Mouse (Mus musculus): ENCODE measurements around the gene Kcnk7. TPM values are rescaled to one million over a fixed set of nuclear protein-coding genes. Genes with fewer than 3 reads are reported as not detected.

Kcnk7 gene
- polyA plus RNA-seq (2012; rRNA removed): 5.6 and 9.1 TPM in 2 replicates

DNA sequence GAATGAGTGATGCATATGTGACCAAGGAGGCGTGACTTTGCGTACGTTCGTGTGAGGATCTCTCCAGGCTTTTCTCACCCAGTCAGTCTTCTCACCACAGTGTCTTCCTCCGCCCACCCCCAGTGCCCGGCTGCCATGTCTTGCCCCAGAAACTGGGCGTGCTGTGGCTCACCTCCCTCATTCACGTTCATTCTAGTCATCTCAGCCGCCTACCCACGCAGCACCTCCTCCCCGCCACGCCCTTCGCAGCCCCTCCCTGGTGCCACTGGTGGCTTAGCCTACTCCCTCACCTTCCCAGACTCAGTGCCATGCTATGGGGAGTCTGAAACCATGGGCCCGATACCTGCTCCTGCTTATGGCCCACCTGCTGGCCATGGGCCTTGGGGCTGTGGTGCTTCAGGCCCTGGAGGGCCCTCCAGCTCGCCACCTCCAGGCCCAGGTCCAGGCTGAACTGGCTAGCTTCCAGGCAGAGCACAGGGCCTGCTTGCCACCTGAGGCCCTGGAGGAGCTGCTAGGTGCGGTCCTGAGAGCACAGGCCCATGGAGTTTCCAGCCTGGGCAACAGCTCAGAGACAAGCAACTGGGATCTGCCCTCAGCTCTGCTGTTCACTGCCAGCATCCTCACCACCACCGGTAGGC lies at the start of gene Kcnk7:
Gene Kcnk7, plus strand, starts transcription at position 205 of the 638 bp plus-strand sequence.

DNA sequence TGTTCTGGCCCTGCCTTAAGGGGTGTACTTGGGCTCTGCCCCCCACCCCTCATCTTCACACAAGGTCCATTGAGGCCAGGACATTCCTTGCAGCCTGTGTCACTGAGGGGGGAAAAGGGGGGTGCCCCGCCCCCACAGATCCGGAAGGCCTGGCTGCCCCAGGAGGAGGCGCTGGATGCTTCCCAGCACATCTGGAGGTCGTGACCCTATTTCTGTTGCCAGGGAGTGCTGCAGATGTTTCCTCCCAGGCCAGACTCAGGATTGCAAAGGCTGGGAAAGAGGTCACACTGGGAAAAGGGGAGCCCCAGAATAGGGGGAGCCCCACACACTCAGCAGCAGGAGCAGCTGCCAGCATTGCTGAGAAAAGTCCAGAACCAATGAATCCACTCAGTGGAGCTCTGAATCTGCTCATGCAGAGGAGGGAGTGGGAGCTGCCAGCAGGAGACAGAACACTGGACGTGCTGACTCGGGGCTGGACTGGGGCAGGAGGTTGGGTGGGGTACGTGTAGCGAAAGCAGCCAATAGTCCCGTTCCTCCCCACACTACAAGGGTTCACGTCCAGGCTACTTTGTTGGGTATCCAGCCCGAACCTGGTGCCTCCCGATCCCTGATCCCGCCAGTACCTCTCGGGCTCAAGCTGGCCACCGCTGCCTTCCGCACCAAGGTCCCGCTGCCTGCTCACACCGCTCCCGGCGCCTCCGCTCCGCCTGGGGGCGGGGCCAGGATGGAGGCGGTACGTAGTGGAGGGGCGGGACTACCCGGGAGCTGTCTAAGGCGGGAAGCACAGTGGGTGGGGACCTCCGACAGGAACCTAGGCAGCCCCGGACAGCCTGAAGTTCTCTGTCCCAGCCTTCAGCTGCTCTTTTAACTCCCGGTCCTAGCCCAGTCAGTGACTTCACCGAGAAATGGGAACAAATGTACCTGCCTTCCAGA lies 40.9 kb upstream of the Kcnk7 start, which contains the start of gene Sipa1:
Gene Sipa1, minus strand, starts transcription at position 727 of the 933 bp plus-strand sequence.

DNA sequence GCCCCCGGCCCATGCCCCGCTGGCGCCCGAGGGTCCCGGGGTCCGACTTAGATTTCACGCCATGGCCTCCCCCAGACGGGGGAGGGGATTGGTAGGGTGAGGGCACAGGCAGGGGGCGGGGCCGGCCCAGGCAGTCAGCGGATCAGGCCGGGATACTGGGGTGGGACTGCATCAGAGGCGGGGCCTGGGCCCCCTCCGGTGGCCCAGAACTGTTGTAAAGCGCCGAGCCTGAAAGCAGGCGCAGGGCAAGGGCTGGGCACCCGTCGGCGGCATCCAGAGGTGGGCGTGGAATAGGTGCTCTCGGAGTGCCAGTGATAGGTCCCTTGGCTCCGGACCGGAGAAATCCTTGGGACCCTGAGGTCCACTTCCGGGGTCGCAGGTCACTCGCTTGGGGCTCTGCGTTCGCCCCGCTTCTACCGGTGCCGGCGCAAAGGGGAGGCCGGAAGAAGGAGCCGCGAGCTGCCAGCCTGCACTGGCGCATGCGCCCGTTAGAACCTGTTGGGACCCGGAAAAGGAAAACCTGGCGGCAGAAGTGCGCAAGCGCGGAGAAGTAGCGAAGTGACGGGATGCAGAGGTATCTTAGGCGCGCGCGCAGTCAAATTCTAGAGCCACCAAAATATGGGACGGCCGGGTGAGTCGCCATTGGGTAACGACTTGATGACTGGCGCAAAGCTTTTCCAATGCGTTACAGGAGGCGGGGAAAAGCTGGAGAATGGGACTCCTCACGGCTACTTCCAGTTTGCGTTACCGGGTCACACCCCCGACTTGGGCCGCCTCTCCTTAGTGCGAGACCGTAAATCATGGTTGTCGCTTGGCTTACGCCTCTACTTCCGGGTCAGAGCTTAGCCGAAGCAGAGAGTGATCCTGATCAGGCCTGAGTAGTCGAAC lies 15.7 kb upstream of the Kcnk7 start, which contains the start of the genes Map3k11 and Pcnx3:
Gene Map3k11, plus strand, starts transcription at position 543 of the 888 bp plus-strand sequence.
Gene Pcnx3, minus strand, starts transcription at position 709 of the 888 bp plus-strand sequence.

DNA sequence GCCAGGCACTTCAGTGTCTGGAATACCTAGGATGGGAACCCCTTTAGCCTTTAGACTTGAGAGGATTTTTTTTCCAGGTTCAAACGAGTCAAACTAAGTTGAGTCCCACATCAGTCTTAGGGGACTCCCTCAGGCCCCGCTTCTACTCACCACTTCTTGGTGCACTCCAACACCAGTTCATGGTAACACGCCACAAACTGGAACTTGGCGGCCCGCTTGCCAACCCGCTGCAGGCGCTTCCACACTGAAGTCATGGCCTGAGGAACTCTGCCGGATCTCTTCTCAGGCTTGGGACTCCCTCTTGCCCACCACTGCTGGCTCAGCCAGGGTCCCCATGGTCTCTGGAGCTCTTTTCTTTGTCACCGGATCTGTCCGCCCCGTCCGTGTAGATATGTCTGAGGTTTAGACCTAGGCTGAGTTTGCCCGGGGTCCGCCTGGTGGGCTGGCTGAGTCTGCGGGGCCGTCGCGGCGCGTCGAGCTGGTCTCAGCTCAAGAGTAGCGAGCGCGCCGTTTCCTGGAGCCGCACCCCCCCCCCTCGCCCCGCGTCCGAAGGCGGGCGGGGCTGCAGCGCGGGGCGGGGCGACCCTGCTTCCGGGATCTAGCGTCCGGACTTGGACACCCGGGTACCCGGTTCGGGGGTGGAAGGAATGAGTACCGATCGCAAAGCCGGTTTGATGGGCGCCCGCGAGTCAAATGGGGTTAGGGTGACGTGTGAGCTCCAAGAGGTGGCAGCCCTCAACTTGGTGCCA lies 21.8 kb downstream of the Kcnk7 start, which contains the start of gene Ehbp1l1:
Gene Ehbp1l1, minus strand, starts transcription at position 551 of the 749 bp plus-strand sequence.

DNA sequence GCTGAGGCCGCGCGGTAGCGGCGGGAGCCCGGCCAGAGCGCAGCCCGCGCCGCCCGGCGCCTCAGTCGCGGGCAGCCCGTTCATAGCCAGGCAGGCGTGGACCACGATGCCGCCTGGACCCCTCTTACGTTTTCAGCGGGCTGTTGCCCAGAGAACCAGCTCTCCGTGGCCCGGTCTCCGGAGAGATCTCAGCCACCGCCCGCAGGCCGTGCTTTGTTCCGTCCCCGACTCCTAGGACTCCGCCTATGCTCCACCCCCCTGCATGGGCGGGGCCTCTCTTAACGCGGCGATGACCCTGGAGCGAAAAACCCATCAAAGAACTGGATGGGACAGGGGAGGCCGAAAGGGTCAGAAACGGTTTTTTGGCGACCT lies 25.3 kb downstream of the Kcnk7 start, which contains the start of gene Fam89b:
Gene Fam89b, minus strand, starts transcription at position 210 of the 372 bp plus-strand sequence.

DNA sequence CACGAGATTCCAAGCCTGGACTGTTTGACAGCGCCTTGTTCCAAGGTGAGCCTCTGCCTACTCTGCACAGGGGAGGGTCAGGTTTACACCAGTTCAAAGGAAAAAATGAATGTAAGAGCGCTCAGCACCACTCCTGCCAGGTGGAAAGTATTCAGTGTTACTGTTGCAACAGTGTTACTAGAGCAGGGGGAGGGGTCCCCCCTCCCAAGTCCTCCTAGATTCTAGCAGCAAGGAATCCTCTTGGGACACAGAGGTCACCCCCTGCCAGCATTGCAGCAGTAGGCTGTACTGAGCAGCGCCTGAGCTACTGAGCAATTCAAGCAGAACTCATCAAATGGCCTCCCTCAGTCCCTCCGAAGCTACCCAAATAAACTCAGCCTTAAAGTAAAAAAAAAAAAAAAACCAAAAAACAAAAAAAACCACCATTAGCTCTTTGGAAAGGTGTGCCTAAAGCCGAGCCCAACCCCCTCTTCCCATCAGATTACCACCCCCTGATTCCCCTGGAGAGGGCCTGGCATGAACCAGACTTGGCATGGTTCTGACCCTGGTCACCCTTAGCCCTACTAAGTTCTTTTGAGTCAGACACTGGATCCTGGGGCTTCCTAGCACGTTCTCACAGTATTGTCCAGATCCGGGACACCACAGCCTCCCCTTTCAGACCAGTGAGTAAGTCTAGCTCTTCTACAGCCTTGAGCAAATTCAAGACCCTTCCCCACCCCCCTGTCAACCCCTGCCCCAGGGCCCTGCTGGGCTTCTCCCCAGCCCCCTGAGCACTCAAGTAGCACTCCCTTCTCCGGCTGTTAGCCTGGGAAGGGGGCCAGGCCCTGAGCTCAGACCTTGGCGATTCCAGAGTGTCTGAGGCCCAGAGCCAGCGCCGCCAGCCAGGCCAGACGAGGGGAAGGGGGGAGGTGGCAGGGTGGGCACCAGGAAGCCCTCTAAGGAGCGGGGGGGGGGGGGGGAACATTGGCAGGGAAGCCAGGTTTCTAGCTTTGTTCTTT lies 36.5 kb downstream of the Kcnk7 start, which contains the start of gene Ltbp3:
Gene Ltbp3, plus strand, starts transcription at position 585 of the 998 bp plus-strand sequence.

Other genes with a start within 250 kb of the Kcnk7 start
- 4.7 and 7.0 TPM in 2 replicates for gene Ccdc85b, start 246.5 kb upstream of the Kcnk7 start, polyA plus RNA-seq (2012; rRNA removed)
- 58.0 and 59.2 TPM in 2 replicates for gene Fibp, start 243.8 kb upstream of the Kcnk7 start, polyA plus RNA-seq (2012; rRNA removed)
- gene Ctsw, start 235.9 kb upstream of the Kcnk7 start, polyA plus RNA-seq (2012; rRNA removed): 0.39 and 0.48 TPM in 2 replicates
- 42.2 and 56.1 TPM in 2 replicates for gene Efemp2, start 230.4 kb upstream of the Kcnk7 start, polyA plus RNA-seq (2012; rRNA removed)
- gene Mus81, start 216.0 kb upstream of the Kcnk7 start, polyA plus RNA-seq (2012; rRNA removed): 23.4 and 28.0 TPM in 2 replicates
- gene Cfl1, start 213.9 kb upstream of the Kcnk7 start, polyA plus RNA-seq (2012; rRNA removed): 163 and 181 TPM in 2 replicates
- gene 1700020D05Rik, start 200.6 kb upstream of the Kcnk7 start, polyA plus RNA-seq (2012; rRNA removed): 0.14 TPM in 1 of 2 replicates, not detected in the other
- gene Snx32, start 193.8 kb upstream of the Kcnk7 start, polyA plus RNA-seq (2012; rRNA removed): 1.4 and 3.3 TPM in 2 replicates
- gene Ovol1, start 143.7 kb upstream of the Kcnk7 start, polyA plus RNA-seq (2012; rRNA removed): 15.5 and 19.7 TPM in 2 replicates
- gene Ap5b1, start 136.3 kb upstream of the Kcnk7 start, polyA plus RNA-seq (2012; rRNA removed): 7.9 and 8.8 TPM in 2 replicates
- 33.0 and 50.2 TPM in 2 replicates for gene Rnaseh2c, start 102.5 kb upstream of the Kcnk7 start, polyA plus RNA-seq (2012; rRNA removed)
- gene Kat5, start 94.1 kb upstream of the Kcnk7 start, polyA plus RNA-seq (2012; rRNA removed): 16.5 and 19.2 TPM in 2 replicates
- gene Rela, start 66.9 kb upstream of the Kcnk7 start, polyA plus RNA-seq (2012; rRNA removed): 51.2 and 52.1 TPM in 2 replicates
- 17.8 and 23.9 TPM in 2 replicates for gene Sipa1, start 40.7 kb upstream of the Kcnk7 start, polyA plus RNA-seq (2012; rRNA removed)
- 39.8 and 46.6 TPM in 2 replicates for gene Map3k11, start 15.6 kb upstream of the Kcnk7 start, polyA plus RNA-seq (2012; rRNA removed)
- gene Pcnx3, start 15.5 kb upstream of the Kcnk7 start, polyA plus RNA-seq (2012; rRNA removed): 72.3 and 74.8 TPM in 2 replicates
- gene Ehbp1l1, start 21.9 kb downstream of the Kcnk7 start, polyA plus RNA-seq (2012; rRNA removed): 38.0 and 41.9 TPM in 2 replicates
- gene Fam89b, start 25.3 kb downstream of the Kcnk7 start, polyA plus RNA-seq (2012; rRNA removed): 90.2 and 136 TPM in 2 replicates
- gene Ltbp3, start 36.5 kb downstream of the Kcnk7 start, polyA plus RNA-seq (2012; rRNA removed): 35.8 and 40.4 TPM in 2 replicates
- 40.1 and 44.5 TPM in 2 replicates for gene Scyl1, start 67.1 kb downstream of the Kcnk7 start, polyA plus RNA-seq (2012; rRNA removed)
- gene Frmd8, start 170.9 kb downstream of the Kcnk7 start, polyA plus RNA-seq (2012; rRNA removed): 9.3 and 10.0 TPM in 2 replicates
- gene Slc25a45, start 173.4 kb downstream of the Kcnk7 start, polyA plus RNA-seq (2012; rRNA removed): 9.7 and 9.8 TPM in 2 replicates
- gene Tigd3, start 189.8 kb downstream of the Kcnk7 start, polyA plus RNA-seq (2012; rRNA removed): 0.19 and 0.25 TPM in 2 replicates
- 29.4 and 29.7 TPM in 2 replicates for gene Dpf2, start 208.6 kb downstream of the Kcnk7 start, polyA plus RNA-seq (2012; rRNA removed)
- 7.8 and 8.0 TPM in 2 replicates for gene Cdc42ep2, start 220.4 kb downstream of the Kcnk7 start, polyA plus RNA-seq (2012; rRNA removed)